Mouse (Mus musculus) left cerebral cortex, postnatal 10 days (tissue): ENCODE results near the gene Car9. TPM values are rescaled to one million over a fixed set of nuclear protein-coding genes. Genes with fewer than 3 reads are reported as not detected.
"Not testable (repeated sequence)": the region's sequence is repeated elsewhere in the genome, so short reads cannot be mapped to it uniquely, and the experiment has no call there.

Source experiments
- DNase-seq, 2 experiments: peaks; one replicate each; pipeline ENCODE4 v3.0.0; 2021 to 2022; ENCODE audit warnings: low spot score in 2 of 2, mixed read lengths in 1 of 2; ENCODE audit errors: extremely low spot score in 1 of 2
- intact Hi-C: fragments of 180-260 bp; cut with DNase I; formaldehyde crosslinking; loops from one replicate; pipeline ENCODE4 v1.15.1; 2025
- total RNA-seq, 2 experiments: library from RNA; stranded (reverse); gene quantifications; 2 replicates each; pipeline ENCODE4 v1.2.3; 2021

Car9 gene
- total RNA-seq, 2 experiments from 2014 or later: 0.45 TPM; not detected in 1

GRCm38 (mm10) chr4:43513300-43513699 is 6.5 kb downstream of the Car9 start:
- DNase-seq: no peak
- intact Hi-C loops: no loop called here

GRCm38 (mm10) chr4:43513791-43514190 is 7.0 kb downstream of the Car9 start:
- DNase-seq: no peak
- intact Hi-C loops: no loop called here

- DNase-seq: no peak
- intact Hi-C loops: no loop called here
These were observed 9.3 kb downstream of the Car9 start for GRCm38 (mm10) chr4:43515764-43516708.

- DNase-seq: no peak
- intact Hi-C loops: no loop called here
These were observed 12.8 kb downstream of the Car9 start for GRCm38 (mm10) chr4:43519551-43519950.

GRCm38 (mm10) chr4:43519956-43520355 is 13.2 kb downstream of the Car9 start:
- intact Hi-C loops: no loop called here
- DNase-seq: peak; percentile 76 to 84

- intact Hi-C loops: loop anchor here (5.0 kb wide), 1 partner anchor 36 kb away; the partner anchor contains the start of gene Ccdc107
- DNase-seq: no peak
These were observed 21.1 kb downstream of the Car9 start for GRCm38 (mm10) chr4:43527880-43528279.

GRCm38 (mm10) chr4:43528487-43528886 is 21.7 kb downstream of the Car9 start:
- DNase-seq: no peak

GRCm38 (mm10) chr4:43530081-43530501 is 23.3 kb downstream of the Car9 start:
- DNase-seq: peak in 1 of 2 experiments; percentile 36
- intact Hi-C loops: no loop called here

More at GRCm38 (mm10) chr4:43528487-43528886, 21.7 kb downstream of the Car9 start:
- intact Hi-C loops: loop anchor here (5.0 kb wide), 1 partner anchor 36 kb away; the partner anchor contains the start of gene Ccdc107

GRCm38 (mm10) chr4:43530581-43530980 is 23.8 kb downstream of the Car9 start:
- peak; percentile 70 to 83 for DNase-seq
- intact Hi-C loops: no loop called here

- DNase-seq: peak in 1 of 2 experiments; percentile 20
- intact Hi-C loops: no loop called here
These were observed 26.5 kb downstream of the Car9 start for GRCm38 (mm10) chr4:43533270-43533669.

GRCm38 (mm10) chr4:43535628-43536027 is 28.9 kb downstream of the Car9 start:
- intact Hi-C loops: no loop called here
- DNase-seq: peak in 1 of 2 experiments; percentile 14

GRCm38 (mm10) chr4:43536031-43536430 is 29.3 kb downstream of the Car9 start:
- peak in 1 of 2 experiments; percentile 47 for DNase-seq

GRCm38 (mm10) chr4:43542044-43542443 is 35.3 kb downstream of the Car9 start:
- intact Hi-C loops: no loop called here
- DNase-seq: no peak

More at GRCm38 (mm10) chr4:43536031-43536430, 29.3 kb downstream of the Car9 start:
- intact Hi-C loops: no loop called here

GRCm38 (mm10) chr4:43546375-43547047 is 39.7 kb downstream of the Car9 start:
- peak in 1 of 2 experiments; percentile 61 for DNase-seq
- intact Hi-C loops: no loop called here

GRCm38 (mm10) chr4:43547160-43547559 is 40.4 kb downstream of the Car9 start:
- DNase-seq: no peak
- intact Hi-C loops: no loop called here

GRCm38 (mm10) chr4:43549055-43549454 is 42.3 kb downstream of the Car9 start:
- intact Hi-C loops: no loop called here

GRCm38 (mm10) chr4:43551854-43552253 is 45.1 kb downstream of the Car9 start:
- DNase-seq, intact Hi-C loops: not testable (repeated sequence)

More at GRCm38 (mm10) chr4:43549055-43549454, 42.3 kb downstream of the Car9 start:
- DNase-seq: no peak

GRCm38 (mm10) chr4:43552437-43552836 is 45.7 kb downstream of the Car9 start:
- no peak for DNase-seq
- intact Hi-C loops: no loop called here

GRCm38 (mm10) chr4:43553891-43554290 is 47.1 kb downstream of the Car9 start:
- intact Hi-C loops: no loop called here
- no peak for DNase-seq
